Comparison of ENCODE assay signal across 1 mouse cellular context in the genomic region with DNA sequence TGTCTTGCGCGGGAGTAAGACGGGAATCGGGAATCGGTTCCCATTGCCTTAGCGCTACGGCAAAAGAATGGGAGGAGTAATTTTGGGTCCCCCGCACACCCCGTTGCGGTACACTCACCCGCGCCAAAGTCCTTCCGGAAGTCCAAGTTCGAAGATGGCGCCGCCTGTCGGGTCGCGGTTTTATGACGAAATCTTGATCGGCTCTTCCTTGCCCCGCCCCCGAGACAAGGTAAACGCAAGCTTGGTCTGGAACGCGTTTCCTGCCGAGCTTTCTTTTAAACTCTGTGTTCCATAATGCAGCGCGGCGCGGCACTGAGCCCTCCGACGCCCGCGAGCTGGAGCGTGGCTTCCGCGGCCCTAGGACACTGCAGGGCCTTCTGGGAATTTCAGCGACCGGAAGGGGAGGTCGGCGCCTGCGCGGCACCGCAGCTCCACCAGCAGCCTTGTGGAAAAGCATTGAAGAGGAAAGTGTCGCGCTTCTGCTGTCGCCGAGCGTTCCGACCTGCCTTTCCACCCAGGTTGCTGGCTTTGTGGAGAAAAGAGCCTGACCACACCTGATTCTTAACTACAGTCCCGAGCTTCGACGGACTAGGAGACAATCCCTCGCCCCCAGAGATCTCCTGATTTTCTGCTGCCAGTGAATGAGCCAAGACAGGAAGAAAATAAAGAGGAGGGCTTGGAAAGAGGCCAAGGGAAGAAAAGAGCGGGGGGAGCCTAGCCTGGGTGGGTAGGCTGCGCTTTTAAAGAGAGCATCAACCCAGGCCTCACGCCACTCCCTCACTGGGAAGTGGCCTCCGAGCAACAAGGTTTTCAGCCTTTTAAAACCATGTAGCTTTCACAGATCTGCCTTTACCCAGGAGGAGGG.
TF ChIP-seq lines count a peak whose summit lies in the region.

Gene Gm29609, minus strand, starts transcription at position 146 of the 865 bp plus-strand sequence.
Gene Gtf3c2, minus strand, starts transcription at position 379 of the 865 bp plus-strand sequence.

TF ChIP-seq in CH12.LX, 34 proteins besides CTCF, POLR2A, EP300 and RAD21 (continued from another document):
- TF ChIP-seq IRF4 (IDR thresholded peaks at IDR 0.05; ENCODE audit: low read depth, low read length) (peak; percentile 3; the same call in 1 of the 2 replicates), ELF1 (IDR thresholded peaks at IDR 0.05; ENCODE audit: low read depth, low read length) (peak; percentile 92), NELFE (IDR thresholded peaks at IDR 0.05; ENCODE audit: low read depth, low read length) (peak; percentile 88), MXI1 (IDR thresholded peaks at IDR 0.05; ENCODE audit: low read depth, low read length) (0 out of 2 replicates have a peak, but pooled peaks have one; percentile 21), PAX5 (IDR thresholded peaks at IDR 0.05; ENCODE audit: low read length) (no peak), ZKSCAN1 (IDR thresholded peaks at IDR 0.05; ENCODE audit: borderline replicate concordance, low read depth, low read length) (no peak), JUN (IDR thresholded peaks at IDR 0.05; ENCODE audit: insufficient read depth, low read depth, low read length) (no peak), ETS1 (conservative IDR thresholded peaks at IDR 0.05; ENCODE audit: low read depth, low read length) (no peak), BHLHE40 (IDR thresholded peaks at IDR 0.05; ENCODE audit: low read depth, low read length) (0 out of 2 replicates have a peak, but pooled peaks have one; percentile 3), CHD2 (IDR thresholded peaks at IDR 0.05; ENCODE audit: low read length) (no peak), NRF1 (IDR thresholded peaks at IDR 0.05; ENCODE audit: low read depth, low read length) (peak; percentile 88), MYC (IDR thresholded peaks at IDR 0.05; ENCODE audit: low read depth, low read length) (peak; percentile 41; the same call in 1 of the 2 replicates), HCFC1 (IDR thresholded peaks at IDR 0.05; ENCODE audit: low read depth, low read length) (peak; percentile 86), RCOR1 (conservative IDR thresholded peaks at IDR 0.05; ENCODE audit: low read depth, low read length) (no peak), TCF12 (IDR thresholded peaks at IDR 0.05; ENCODE audit: low read depth, low read length) (peak; percentile 71), ZC3H11A (IDR thresholded peaks at IDR 0.05; ENCODE audit: low read depth, low read length) (no peak), MAZ (IDR thresholded peaks at IDR 0.05; ENCODE audit: low read depth, low read length) (peak; percentile 12; the same call in 1 of the 2 replicates)
